Comparison of ENCODE assay signal across 9 mouse cellular contexts in genomic region chr7:110286838-110287475, GRCm38 (mm10).
A peak's percentile ranks its signal among the peaks of the same experiment; 100 is the strongest.
DNase-seq lines count a peak whose midpoint lies in the region; ATAC-seq and TF ChIP-seq lines count a peak whose summit lies in the region.
"Had no signal": no experiment of that assay in that cellular context is flagged by ENCODE, and none has a peak within 500 bp of the region (broad histone marks: within the 10 kb centered on the region; RNA-seq: fewer than 3 reads in every experiment).

No protein-coding gene starts in this region.

- H3K4me3 ChIP-seq in CH12.LX (replicated peaks in 1 of 3; ENCODE audit: low read depth in 2 of 3, low read length in 2 of 3, poor library complexity in 1 of 3) = no peak overlapping the region
- no peak overlapping the region for H3K4me3 ChIP-seq in forebrain, embryonic 14.5 days (ENCODE audit: low read depth, low read length)
- no peak overlapping the region for H3K4me3 ChIP-seq in liver, embryonic 14.5 days (ENCODE audit: insufficient read depth in 1 of 2, low read depth in 2 of 2, low read length in 2 of 2)
- H3K4me3 ChIP-seq in neural tube, embryonic 11.5 days (ENCODE audit: low read depth, low read length) = no peak overlapping the region
- no peak overlapping the region for H3K4me3 ChIP-seq in stomach, embryonic 15.5 days (replicated peaks)
- H3K4me3 ChIP-seq: erythroblast, embryonic 14.5 days had no signal

- H3K27me3 ChIP-seq in CH12.LX (replicated peaks) = no peaks in the 10 kb centered on the region
- H3K27me3 ChIP-seq in forebrain, embryonic 14.5 days (replicated peaks; ENCODE audit: control insufficient read depth, insufficient read depth, low read length) = no peaks in the 10 kb centered on the region
- no peaks in the 10 kb centered on the region for H3K27me3 ChIP-seq in liver, embryonic 14.5 days (ENCODE audit: control insufficient read depth, insufficient read depth, low read length)
- no peaks in the 10 kb centered on the region for H3K27me3 ChIP-seq in neural tube, embryonic 11.5 days (ENCODE audit: control insufficient read depth, insufficient read depth, low read length)
- no peaks in the 10 kb centered on the region for H3K27me3 ChIP-seq in stomach, embryonic 15.5 days (replicated peaks)

- peak overlapping the region; percentile 99 for H3K27ac ChIP-seq in CH12.LX (ENCODE audit: insufficient read depth, low read depth)
- no peak overlapping the region for H3K27ac ChIP-seq in forebrain, embryonic 14.5 days (ENCODE audit: low read depth, low read length)
- no peak overlapping the region for H3K27ac ChIP-seq in liver, embryonic 14.5 days
- H3K27ac ChIP-seq in neural tube, embryonic 11.5 days (ENCODE audit: low read depth, low read length) = no peak overlapping the region
- no peak overlapping the region for H3K27ac ChIP-seq in stomach, embryonic 15.5 days

- peak; percentile 67 for ATAC-seq in cerebellum, adult (ENCODE audit: insufficient number of reproducible peaks, low FRiP score, low TSS enrichment)
- peak; percentile 90 for ATAC-seq in forebrain, embryonic 14.5 days
- ATAC-seq in liver, embryonic 14.5 days (ENCODE audit: insufficient read depth) = no peak; the same call in 1 of the 2 replicates
- ATAC-seq in neural tube, embryonic 11.5 days (ENCODE audit: insufficient read depth, low FRiP score, low TSS enrichment) = peak; percentile 72
- peak; percentile 61; the same call in 1 of the 2 replicates for ATAC-seq in stomach, embryonic 15.5 days (ENCODE audit: insufficient read depth, low FRiP score, low read depth)

- peak; percentile 97 for TF ChIP-seq RAD21 in CH12.LX (IDR thresholded peaks at IDR 0.05; ENCODE audit: low read depth, low read length)

- TF ChIP-seq POLR2A in CH12.LX (IDR thresholded peaks at IDR 0.05; ENCODE audit: low read depth, low read length) = peak; percentile 15; the same call in 1 of the 2 replicates

- H3K9me3 ChIP-seq in CH12.LX (replicated peaks; ENCODE audit: low read length) = peaks cover 9% of the 10 kb centered on the region
- no peaks in the 10 kb centered on the region for H3K9me3 ChIP-seq in forebrain, embryonic 14.5 days (replicated peaks; ENCODE audit: control insufficient read depth, low read length)
- H3K9me3 ChIP-seq in liver, embryonic 14.5 days (ENCODE audit: control insufficient read depth, low read length) = no peaks in the 10 kb centered on the region
- no peaks in the 10 kb centered on the region for H3K9me3 ChIP-seq in neural tube, embryonic 11.5 days (ENCODE audit: control insufficient read depth, low read length)
- H3K9me3 ChIP-seq in stomach, embryonic 15.5 days = no peaks in the 10 kb centered on the region

- WGBS in forebrain, embryonic 14.5 days = 6% methylated on average over 12 of the region's 12 CpGs
- 11% methylated on average over 12 of the region's 12 CpGs for WGBS in liver, embryonic 14.5 days (ENCODE audit: insufficient replicate concordance)
- WGBS in neural tube, embryonic 11.5 days = 7% methylated on average over 12 of the region's 12 CpGs
- 6% methylated on average over 12 of the region's 12 CpGs for WGBS in stomach, embryonic 15.5 days

- peaks cover 13 to 36% of the 10 kb centered on the region in 2 experiments for H3K36me3 ChIP-seq in CH12.LX (replicated peaks in 1 of 2; ENCODE audit: control insufficient read depth in 1 of 2, insufficient read depth in 1 of 2, low read length in 1 of 2)
- no peaks in the 10 kb centered on the region for H3K36me3 ChIP-seq in forebrain, embryonic 14.5 days (ENCODE audit: control insufficient read depth, insufficient read depth, low read length)
- no peaks in the 10 kb centered on the region for H3K36me3 ChIP-seq in liver, embryonic 14.5 days (replicated peaks; ENCODE audit: control insufficient read depth, insufficient read depth, low read depth)
- no peaks in the 10 kb centered on the region for H3K36me3 ChIP-seq in neural tube, embryonic 11.5 days (ENCODE audit: control insufficient read depth, insufficient read depth, low read length)
- H3K36me3 ChIP-seq in stomach, embryonic 15.5 days = no peaks in the 10 kb centered on the region

- dilution Hi-C loops in CH12.LX (cut with MboI; ENCODE audit: extremely low pct_ligation_motif_present, extremely low pct_unique_long_range_greater_than_20kb, low sequenced_read_pairs) = no loop called here

- H3K4me2 ChIP-seq in CH12.LX (ENCODE audit: insufficient read depth, low read depth, poor library complexity, severe bottlenecking) = peak overlapping the region; percentile 59
- no peak overlapping the region for H3K4me2 ChIP-seq in forebrain, embryonic 14.5 days (ENCODE audit: low read length)
- H3K4me2 ChIP-seq in liver, embryonic 14.5 days (ENCODE audit: low read depth) = no peak overlapping the region
- no peak overlapping the region for H3K4me2 ChIP-seq in neural tube, embryonic 11.5 days (ENCODE audit: low read depth)
- H3K4me2 ChIP-seq in stomach, embryonic 15.5 days = no peak overlapping the region

- peaks cover 51 to 78% of the 10 kb centered on the region in 2 experiments for H3K4me1 ChIP-seq in CH12.LX (ENCODE audit: control insufficient read depth in 1 of 2, insufficient read depth in 2 of 2)
- no peaks in the 10 kb centered on the region for H3K4me1 ChIP-seq in forebrain, embryonic 14.5 days (ENCODE audit: control insufficient read depth, insufficient read depth, low read length)
- no peaks in the 10 kb centered on the region for H3K4me1 ChIP-seq in liver, embryonic 14.5 days (replicated peaks; ENCODE audit: control insufficient read depth in 2 of 2, insufficient read depth in 2 of 2, low read length in 1 of 2)
- 0 out of 2 replicates have a peak, but pooled peaks cover 4% of the 10 kb centered on the region for H3K4me1 ChIP-seq in neural tube, embryonic 11.5 days (ENCODE audit: control insufficient read depth, insufficient read depth, low read length)
- H3K4me1 ChIP-seq in stomach, embryonic 15.5 days = peaks cover 18% of the 10 kb centered on the region

- intact Hi-C loops in heart, postnatal 10 days (cut with DNase I) = loop anchor here (1.0 to 5.0 kb wide), 4 partner anchors 145 to 515 kb away; no protein-coding TSS in a partner anchor

- in situ Hi-C loops in CH12.LX (cut with MboI; ENCODE audit: low pct_ligation_motif_present, low pct_unique_long_range_greater_than_20kb, low sequenced_read_pairs) = loop anchor here (5.0 to 25.0 kb wide), 2 partner anchors 150 to 340 kb away; partner anchors contain the start of gene Adm

- no peaks in the 10 kb centered on the region for H3K79me2 ChIP-seq in CH12.LX (replicated peaks; ENCODE audit: control insufficient read depth, extremely low read depth, insufficient read depth, poor library complexity, severe bottlenecking)

- DNase-seq in CH12.LX (ENCODE audit: extremely low read depth) = peak; percentile 82
- peak; percentile 81 for DNase-seq in forebrain, embryonic 14.5 days (ENCODE audit: low spot score)
- peak; percentile 87 to 92 for DNase-seq in heart, postnatal 10 days
- peak; percentile 77 to 93 for DNase-seq in kidney, postnatal 36 days
- DNase-seq in liver, embryonic 14.5 days (ENCODE audit: low read depth in 3 of 3, low spot score in 3 of 3) = peak; percentile 18 to 28 (median 19)
- peak; percentile 84 for DNase-seq in neural tube, embryonic 11.5 days (ENCODE audit: low spot score)

- peak overlapping the region; percentile 61 for H3K9ac ChIP-seq in CH12.LX (ENCODE audit: insufficient read depth, low read depth)
- no peak overlapping the region for H3K9ac ChIP-seq in forebrain, embryonic 14.5 days (ENCODE audit: low read length)
- H3K9ac ChIP-seq in liver, embryonic 14.5 days (replicated peaks) = no peak overlapping the region
- H3K9ac ChIP-seq in neural tube, embryonic 11.5 days (ENCODE audit: low read length) = no peak overlapping the region; the same call in 1 of the 2 replicates
- no peak overlapping the region for H3K9ac ChIP-seq in stomach, embryonic 15.5 days

- no peak for TF ChIP-seq EP300 in CH12.LX (IDR thresholded peaks at IDR 0.05; ENCODE audit: low read length)
- no peak for TF ChIP-seq EP300 in liver, embryonic 14.5 days (IDR thresholded peaks at IDR 0.05; ENCODE audit: low read depth)

- peak; percentile 61 to 92 for TF ChIP-seq CTCF in CH12.LX (conservative IDR thresholded peaks at IDR 0.05 in 1 of 2, IDR thresholded peaks at IDR 0.05 in 1 of 2; ENCODE audit: low read depth in 2 of 2, low read length in 2 of 2)
- peak; percentile 92 for TF ChIP-seq CTCF in liver, embryonic 14.5 days (IDR thresholded peaks at IDR 0.05; ENCODE audit: low read depth)

TF ChIP-seq in CH12.LX, 34 proteins besides CTCF, POLR2A, EP300 and RAD21:
- peak; percentile 12; the same call in 1 of the 2 replicates for TF ChIP-seq MXI1 (IDR thresholded peaks at IDR 0.05; ENCODE audit: low read depth, low read length)
- TF ChIP-seq MYC (IDR thresholded peaks at IDR 0.05; ENCODE audit: low read depth, low read length) = no peak
- TF ChIP-seq JUND (conservative IDR thresholded peaks at IDR 0.05; ENCODE audit: low read depth, low read length) = no peak
- peak; percentile 60 for TF ChIP-seq ZC3H11A (IDR thresholded peaks at IDR 0.05; ENCODE audit: low read depth, low read length)
- TF ChIP-seq BHLHE40 (IDR thresholded peaks at IDR 0.05; ENCODE audit: low read depth, low read length) = 0 out of 2 replicates have a peak, but pooled peaks have one; percentile 8
- no peak for TF ChIP-seq MAZ (IDR thresholded peaks at IDR 0.05; ENCODE audit: low read depth, low read length)
- TF ChIP-seq TCF12 (IDR thresholded peaks at IDR 0.05; ENCODE audit: low read depth, low read length) = peak; percentile 53; the same call in 1 of the 2 replicates
- TF ChIP-seq SMC3 (IDR thresholded peaks at IDR 0.05; ENCODE audit: low read depth, low read length) = peak; percentile 92
- no peak for TF ChIP-seq E2F4 (IDR thresholded peaks at IDR 0.05; ENCODE audit: insufficient replicate concordance, low read depth, low read length)
- TF ChIP-seq SIN3A (IDR thresholded peaks at IDR 0.05; ENCODE audit: low read length) = no peak; the same call in 1 of the 2 replicates
- TF ChIP-seq UBTF (IDR thresholded peaks at IDR 0.05; ENCODE audit: low read depth, low read length) = peak; percentile 49; the same call in 1 of the 2 replicates
- TF ChIP-seq RCOR1 (conservative IDR thresholded peaks at IDR 0.05; ENCODE audit: low read depth, low read length) = no peak
- peak; percentile 7; the same call in 1 of the 2 replicates for TF ChIP-seq NELFE (IDR thresholded peaks at IDR 0.05; ENCODE audit: low read depth, low read length)
- TF ChIP-seq POLR2AphosphoS2 (IDR thresholded peaks at IDR 0.05; ENCODE audit: low read depth, low read length) = 0 out of 2 replicates have a peak, but pooled peaks have one; percentile 16
- TF ChIP-seq IRF4 (IDR thresholded peaks at IDR 0.05; ENCODE audit: low read depth, low read length) = peak; percentile 52; the same call in 1 of the 2 replicates
- peak; percentile 73 for TF ChIP-seq ZNF384 (IDR thresholded peaks at IDR 0.05; ENCODE audit: low read depth, low read length)
TF ChIP-seq in CH12.LX: peak in this region for 10.

Comparison
In these comparisons a context has a peak if more than half of its experiments do, and no peak if none do; other contexts are left out.
1. DNase-seq: peak in every context shown above with its lines; median percentile 90 in heart, postnatal 10 days; 85 in kidney, postnatal 36 days; 84 in neural tube, embryonic 11.5 days; 82 in CH12.LX; 81 in forebrain, embryonic 14.5 days; 19 in liver, embryonic 14.5 days.